Mouse (Mus musculus): ENCODE data around the gene Prdx1.

- TF ChIP-seq CTCF (IDR thresholded peaks at IDR 0.05; ENCODE audit: extremely low read depth, insufficient read depth, insufficient read length, insufficient replicate concordance), result no peak
- peak; percentile 30; the same call in 1 of the 2 replicates for TF ChIP-seq POLR2A (IDR thresholded peaks at IDR 0.05; ENCODE audit: low read depth, low read length)
These were observed 22.9 kb downstream of the Prdx1 start, which contains the start of the genes Mmachc and Ccdc163 for GRCm38 (mm10) chr4:116708201-116708764.

Measured in spleen, adult 2 months (tissue).